Mouse (Mus musculus) hindbrain, embryonic 14.5 days (tissue): ENCODE measurements at regions not wholly inside any gene's neighbourhood (a gene's known extent, or its start where the extent isn't known, plus 50 kb on each side); places are given as distances from the start of the nearest gene placed in this dataset.

ENCODE experiments used
- ATAC-seq: fragments of 200-750 bp; cut with Nextera tagmentation; 2 replicates; pipeline ENCODE4 v1.8.0; 2017; ENCODE audit warnings: moderate number of reproducible peaks, mild to moderate bottlenecking, moderate TSS enrichment, moderate library complexity; ENCODE audit not compliant: low FRiP score
- DNase-seq: peaks from one replicate; pipeline ENCODE4 v3.0.0-alpha.2; 2015; ENCODE audit warnings: low spot score
- H3K27ac ChIP-seq: fragments of 300-500 bp; sonication (generic); 2 replicates; pipeline ENCODE4 v1.5.1; 2014; ENCODE audit warnings: mild to moderate bottlenecking, moderate library complexity
- H3K27me3 ChIP-seq: fragments of 300-500 bp; sonication (generic); 2 replicates; pipeline ENCODE4 v1.6.1; 2014; ENCODE audit warnings: mild to moderate bottlenecking, low read length, mixed read lengths; ENCODE audit not compliant: control insufficient read depth, insufficient read depth
- H3K36me3 ChIP-seq: fragments of 300-500 bp; sonication (generic); replicated peaks from 2 replicates; pipeline ENCODE4 v1.6.1; 2014; ENCODE audit not compliant: control insufficient read depth, insufficient read depth
- H3K4me1 ChIP-seq: fragments of 300-500 bp; sonication (generic); replicated peaks from 2 replicates; pipeline ENCODE4 v1.6.1; 2014; ENCODE audit warnings: antibody characterized with exemption, low read length, mixed read lengths; ENCODE audit not compliant: control insufficient read depth, insufficient read depth
- H3K4me2 ChIP-seq: fragments of 300-500 bp; sonication (generic); replicated peaks from 2 replicates; pipeline ENCODE4 v1.6.1; 2014; ENCODE audit warnings: mild to moderate bottlenecking, moderate library complexity
- H3K4me3 ChIP-seq: fragments of 300-500 bp; sonication (generic); replicated peaks from 2 replicates; pipeline ENCODE4 v1.5.1; 2014; ENCODE audit warnings: mild to moderate bottlenecking, low read length
- H3K9ac ChIP-seq: fragments of 300-500 bp; sonication (generic); 2 replicates; pipeline ENCODE4 v1.6.1; 2014
- H3K9me3 ChIP-seq: fragments of 300-500 bp; sonication (generic); 2 replicates; pipeline ENCODE4 v1.6.1; 2016; ENCODE audit warnings: low read length; ENCODE audit not compliant: control insufficient read depth
- WGBS: fragments of 180-500 bp; shearing (Covaris S2); extraction: QIAGEN DNeasy Blood & Tissue Kit; methylation state at CpG from one replicate; pipeline ENCODE4 v1.1.7; 2014; 5-methylcytosine and 5-hydroxymethylcytosine counted together

GRCm38 (mm10) chr1:35548845-35549244, 519.4 kb upstream of the Hs6st1 start:
- Histone ChIP-seq H3K9me3 (no peaks in the 10 kb centered on the region), H3K27ac (no peak overlapping the region), H3K4me3 (no peak overlapping the region), H3K4me1 (no peaks in the 10 kb centered on the region), H3K36me3 (no peaks in the 10 kb centered on the region), H3K27me3 (no peaks in the 10 kb centered on the region), H3K9ac (no peak overlapping the region), H3K4me2 (no peak overlapping the region)
- DNase-seq (no peak), ATAC-seq (no peak)
- 92% methylated on average over 3 of the region's 3 CpGs for WGBS

- Histone ChIP-seq H3K9ac (no peak overlapping the region), H3K36me3 (no peaks in the 10 kb centered on the region), H3K27ac (no peak overlapping the region)
Measured at GRCm38 (mm10) chr1:35551503-35551902, 516.7 kb upstream of the Hs6st1 start.

DNA sequence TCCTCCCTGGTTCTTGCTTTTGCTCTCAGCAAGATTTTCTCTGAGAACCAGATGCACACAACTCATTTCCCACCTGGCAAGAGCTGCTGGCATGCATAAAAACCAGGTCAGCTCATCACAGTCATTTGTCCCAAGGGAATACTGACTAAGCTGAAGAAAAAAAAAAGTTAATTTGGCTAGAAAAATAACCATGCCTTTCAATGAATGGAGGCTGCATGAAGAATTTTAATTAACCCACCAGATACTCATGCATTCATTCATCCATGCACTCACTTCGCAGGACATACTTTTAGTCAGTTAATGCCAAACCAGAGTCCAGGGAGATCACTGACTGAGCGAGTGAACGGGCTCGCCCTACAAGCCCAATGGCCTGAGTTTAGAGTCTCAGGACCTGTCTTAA, 505.4 kb upstream of the Hs6st1 start:
- Histone ChIP-seq H3K9ac (no peak overlapping the region), H3K4me2 (no peak overlapping the region), H3K27me3 (no peaks in the 10 kb centered on the region), H3K4me1 (no peaks in the 10 kb centered on the region), H3K27ac (no peak overlapping the region), H3K9me3 (peaks cover 7% of the 10 kb centered on the region; the same call in 1 of the 2 replicates), H3K4me3 (no peak overlapping the region), H3K36me3 (no peaks in the 10 kb centered on the region)
- no peak for ATAC-seq
- WGBS: 90% methylated on average over 4 of the region's 4 CpGs
- no peak for DNase-seq

More at GRCm38 (mm10) chr1:35551503-35551902, 516.7 kb upstream of the Hs6st1 start:
- WGBS: 86% methylated on average over 1 of the region's 1 CpGs
- H3K4me2 ChIP-seq: no peak overlapping the region
- no peaks in the 10 kb centered on the region for H3K27me3 ChIP-seq
- H3K9me3 ChIP-seq: no peaks in the 10 kb centered on the region
- ATAC-seq (no peak), DNase-seq (no peak)
- no peak overlapping the region for H3K4me3 ChIP-seq
- no peaks in the 10 kb centered on the region for H3K4me1 ChIP-seq

- H3K9me3 ChIP-seq: no peaks in the 10 kb centered on the region
- DNase-seq (peak; percentile 30), ATAC-seq (peak; percentile 51; the same call in 1 of the 2 replicates)
- no peaks in the 10 kb centered on the region for H3K4me1 ChIP-seq
- H3K4me2 ChIP-seq: no peak overlapping the region
- no peaks in the 10 kb centered on the region for H3K36me3 ChIP-seq
- 60% methylated on average over 1 of the region's 1 CpGs for WGBS
- no peak overlapping the region for H3K4me3 ChIP-seq
- H3K9ac ChIP-seq: no peak overlapping the region
- no peaks in the 10 kb centered on the region for H3K27me3 ChIP-seq
- H3K27ac ChIP-seq: no peak overlapping the region
Measured at GRCm38 (mm10) chr1:35575203-35575602, 493.0 kb upstream of the Hs6st1 start.

DNA sequence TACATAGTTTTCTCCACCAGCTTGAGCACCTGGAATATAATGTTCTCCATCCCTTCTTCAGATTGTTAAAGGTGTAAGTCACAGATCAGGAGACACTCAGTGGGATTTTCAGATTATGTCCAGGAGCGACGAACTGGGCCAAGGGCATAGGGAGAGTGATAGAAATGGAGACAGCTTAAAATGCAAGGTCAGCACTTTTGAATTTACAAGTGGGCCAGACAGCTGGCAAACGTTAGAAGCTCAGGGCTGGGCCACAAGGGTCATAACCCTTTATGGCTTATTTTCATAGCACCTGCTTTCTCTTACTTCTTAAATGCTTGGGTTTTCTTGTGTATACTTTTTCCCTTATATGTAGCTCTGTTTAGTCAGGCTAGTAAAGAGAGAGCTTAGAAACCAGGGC, 488.8 kb upstream of the Hs6st1 start:
- Histone ChIP-seq H3K4me1 (no peaks in the 10 kb centered on the region), H3K27me3 (no peaks in the 10 kb centered on the region), H3K4me2 (no peak overlapping the region), H3K9me3 (no peaks in the 10 kb centered on the region), H3K36me3 (no peaks in the 10 kb centered on the region), H3K9ac (no peak overlapping the region), H3K4me3 (no peak overlapping the region), H3K27ac (no peak overlapping the region)
- WGBS: 74% methylated on average over 3 of the region's 3 CpGs
- DNase-seq (no peak), ATAC-seq (no peak)

DNA sequence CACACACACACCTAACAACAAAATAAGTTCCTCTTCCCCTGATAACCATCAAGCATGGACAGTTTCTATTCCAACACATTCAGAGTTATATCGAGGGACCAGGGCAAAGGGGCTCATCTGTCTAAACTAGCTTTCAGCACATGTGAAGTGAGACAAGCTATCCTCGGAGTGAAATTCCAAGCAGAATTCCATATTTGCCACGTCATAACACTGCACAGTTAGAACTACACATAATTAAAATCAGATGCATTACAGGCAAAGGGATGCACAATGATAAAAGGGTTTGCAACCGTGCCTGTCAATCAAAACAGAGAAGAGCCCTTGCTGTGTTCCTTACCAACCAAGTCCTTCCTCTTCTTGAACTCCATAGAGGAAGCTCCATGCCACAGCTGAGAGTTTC, 488.2 kb upstream of the Hs6st1 start:
- Histone ChIP-seq H3K27me3 (no peaks in the 10 kb centered on the region), H3K9me3 (no peaks in the 10 kb centered on the region), H3K9ac (no peak overlapping the region), H3K4me1 (no peaks in the 10 kb centered on the region), H3K36me3 (no peaks in the 10 kb centered on the region), H3K4me2 (no peak overlapping the region), H3K4me3 (no peak overlapping the region), H3K27ac (no peak overlapping the region)
- WGBS: 73% methylated on average over 4 of the region's 4 CpGs
- ATAC-seq: no peak
- DNase-seq: no peak

DNA sequence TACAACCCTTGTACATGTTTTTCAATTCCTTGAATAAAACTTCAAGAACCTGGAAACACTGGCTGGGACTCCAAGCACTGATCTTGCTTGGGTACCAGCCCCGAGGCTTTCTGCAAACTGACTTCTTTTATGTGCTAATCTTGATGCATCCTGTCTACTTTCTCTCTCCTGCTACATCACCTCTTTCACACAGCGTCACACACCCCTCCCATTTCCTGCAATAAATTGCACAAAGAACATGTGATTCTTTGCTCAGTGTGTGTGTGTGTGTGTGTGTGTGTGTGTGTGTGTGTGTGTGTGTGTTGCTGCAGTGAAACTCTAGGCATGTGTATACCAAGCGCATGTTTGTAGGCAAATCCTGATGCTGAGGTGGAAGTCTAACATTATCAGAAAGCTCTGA, 487.7 kb upstream of the Hs6st1 start:
- H3K27ac ChIP-seq: no peak overlapping the region
- no peaks in the 10 kb centered on the region for H3K27me3 ChIP-seq
- DNase-seq: no peak
- H3K4me1 ChIP-seq: no peaks in the 10 kb centered on the region
- no peaks in the 10 kb centered on the region for H3K9me3 ChIP-seq
- no peaks in the 10 kb centered on the region for H3K36me3 ChIP-seq
- 59% methylated on average over 3 of the region's 3 CpGs for WGBS
- H3K4me2 ChIP-seq: no peak overlapping the region
- no peak for ATAC-seq
- H3K9ac ChIP-seq: no peak overlapping the region
- no peak overlapping the region for H3K4me3 ChIP-seq

- Histone ChIP-seq H3K4me1 (peaks cover 10% of the 10 kb centered on the region; the same call in 1 of the 2 replicates), H3K4me3 (no peak overlapping the region), H3K27ac (no peak overlapping the region), H3K36me3 (no peaks in the 10 kb centered on the region), H3K9ac (no peak overlapping the region), H3K9me3 (no peaks in the 10 kb centered on the region), H3K27me3 (no peaks in the 10 kb centered on the region), H3K4me2 (no peak overlapping the region)
- DNase-seq (no peak), ATAC-seq (no peak)
- WGBS: 91% methylated on average over 2 of the region's 2 CpGs
Measured at GRCm38 (mm10) chr1:35587900-35588299, 480.3 kb upstream of the Hs6st1 start.

DNA sequence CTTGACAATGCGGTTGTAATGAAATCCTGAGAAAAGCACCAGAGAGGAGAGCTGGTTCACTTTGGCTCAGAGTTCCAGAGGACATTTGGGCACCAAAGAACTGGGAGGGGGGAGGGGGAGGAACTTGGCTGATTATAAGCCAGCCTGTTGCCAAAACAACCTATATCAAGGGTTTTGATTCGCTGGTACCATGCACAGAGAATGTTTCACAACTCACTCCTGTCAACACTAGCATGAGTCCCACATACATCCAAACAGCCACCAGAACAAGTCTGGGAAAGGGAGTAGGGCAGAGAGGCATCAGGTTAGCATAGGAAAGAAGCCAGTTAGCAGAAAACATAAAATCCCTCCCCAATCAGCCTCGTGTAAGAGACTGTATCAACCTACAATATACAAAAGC, 479.3 kb upstream of the Hs6st1 start:
- 67% methylated on average over 3 of the region's 3 CpGs for WGBS
- H3K27me3 ChIP-seq: no peaks in the 10 kb centered on the region
- H3K4me1 ChIP-seq: peaks cover 10% of the 10 kb centered on the region; the same call in 1 of the 2 replicates
- no peak overlapping the region for H3K27ac ChIP-seq
- DNase-seq (no peak), ATAC-seq (no peak)
- no peak overlapping the region for H3K9ac ChIP-seq
- no peak overlapping the region for H3K4me2 ChIP-seq
- H3K36me3 ChIP-seq: no peaks in the 10 kb centered on the region
- no peaks in the 10 kb centered on the region for H3K9me3 ChIP-seq
- no peak overlapping the region for H3K4me3 ChIP-seq

GRCm38 (mm10) chr1:35600847-35601246, 467.4 kb upstream of the Hs6st1 start:
- no peak overlapping the region for H3K4me3 ChIP-seq
- H3K27me3 ChIP-seq: no peaks in the 10 kb centered on the region
- no peak overlapping the region for H3K27ac ChIP-seq
- H3K36me3 ChIP-seq: no peaks in the 10 kb centered on the region
- H3K4me1 ChIP-seq: no peaks in the 10 kb centered on the region
- H3K4me2 ChIP-seq: no peak overlapping the region
- DNase-seq: no peak
- H3K9ac ChIP-seq: no peak overlapping the region
- WGBS: 96% methylated on average over 3 of the region's 3 CpGs
- no peaks in the 10 kb centered on the region for H3K9me3 ChIP-seq
- ATAC-seq: no peak
